Mouse (Mus musculus) liver, postnatal 0 days (tissue): ENCODE measurements at regions not wholly inside any gene's neighbourhood (a gene's known extent, or its start where the extent isn't known, plus 50 kb on each side); places are given as distances from the start of the nearest gene placed in this dataset.

Experiments used
- CTCF ChIP-seq: sonication (generic); IDR thresholded peaks from 2 replicates; pipeline ENCODE4 v1.5.1; 2016; ENCODE audit warnings: antibody characterized with exemption, low read depth
- EP300 ChIP-seq: IDR thresholded peaks from 2 replicates; pipeline ENCODE4 v1.6.1; 2016; ENCODE audit warnings: antibody characterized with exemption, low read depth, mild to moderate bottlenecking

- TF ChIP-seq CTCF (no peak), EP300 (no peak)
Measured at GRCm38 (mm10) chr3:41290535-41291307, 207.9 kb upstream of the Pgrmc2 start.
